Comparison of ENCODE assay signal across 16 mouse cellular contexts in the genomic region with DNA sequence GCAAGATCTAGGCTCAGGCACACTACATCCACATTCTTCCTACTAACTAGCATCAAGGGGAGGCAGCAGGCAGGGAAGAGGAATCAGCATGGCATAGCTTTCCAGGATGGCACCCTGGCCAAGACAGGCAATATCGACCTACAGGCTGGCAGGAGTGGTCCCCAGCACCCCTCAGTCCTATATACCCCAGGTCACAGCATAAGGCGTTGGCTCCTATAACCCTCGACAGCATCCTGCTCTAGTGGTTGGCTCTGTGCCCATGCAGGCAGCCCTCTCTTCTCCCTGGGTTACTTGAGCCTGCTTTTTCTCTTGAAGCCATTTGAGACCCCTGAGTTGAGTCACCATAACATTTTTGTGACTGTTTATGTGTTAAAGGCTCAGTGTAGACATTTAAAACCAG.
"Had no signal": no experiment of that assay in that cellular context is flagged by ENCODE, and none has a peak within 500 bp of the region (broad histone marks: within the 10 kb centered on the region; RNA-seq: fewer than 3 reads in every experiment).

No protein-coding gene starts in this region.

- DNase-seq: kidney, adult 11 months; kidney, adult 8-10 months; kidney, postnatal 4 days; liver, embryonic 13.5 days; lung, adult 2 months; lung, postnatal 14 days; retina, postnatal 1 day; right cerebral cortex, postnatal 4 days; thymus, adult 2 months; thymus, postnatal 4 days had no signal

- H3K4me3 ChIP-seq: kidney, embryonic 15.5 days; liver, embryonic 13.5 days; myocyte; neural tube, embryonic 13.5 days had no signal

- H3K27me3 ChIP-seq: kidney, embryonic 15.5 days; neural tube, embryonic 13.5 days had no signal

- H3K4me1 ChIP-seq: liver, embryonic 13.5 days; neural tube, embryonic 13.5 days had no signal

- H3K9me3 ChIP-seq: kidney, embryonic 15.5 days; liver, embryonic 13.5 days; neural tube, embryonic 13.5 days had no signal

- H3K9ac ChIP-seq: kidney, embryonic 15.5 days; liver, embryonic 13.5 days; neural tube, embryonic 13.5 days had no signal

- H3K36me3 ChIP-seq: kidney, embryonic 15.5 days; liver, embryonic 13.5 days; neural tube, embryonic 13.5 days had no signal

- ATAC-seq: midbrain, embryonic 16.5 days had no signal

- H3K27ac ChIP-seq: kidney, embryonic 15.5 days; liver, embryonic 13.5 days; neural tube, embryonic 13.5 days; stomach, postnatal 0 days had no signal

- H3K4me2 ChIP-seq: kidney, embryonic 15.5 days; liver, embryonic 13.5 days; midbrain, embryonic 11.5 days; neural tube, embryonic 13.5 days had no signal
